Mouse (Mus musculus): Measurements from ENCODE around the gene Tekt2. TPM values are rescaled to one million over a fixed set of nuclear protein-coding genes. Genes with fewer than 3 reads are reported as not detected.

Tekt2 gene
- polyA plus RNA-seq, 1 experiment from 2014 or later = 9.4 TPM

DNA sequence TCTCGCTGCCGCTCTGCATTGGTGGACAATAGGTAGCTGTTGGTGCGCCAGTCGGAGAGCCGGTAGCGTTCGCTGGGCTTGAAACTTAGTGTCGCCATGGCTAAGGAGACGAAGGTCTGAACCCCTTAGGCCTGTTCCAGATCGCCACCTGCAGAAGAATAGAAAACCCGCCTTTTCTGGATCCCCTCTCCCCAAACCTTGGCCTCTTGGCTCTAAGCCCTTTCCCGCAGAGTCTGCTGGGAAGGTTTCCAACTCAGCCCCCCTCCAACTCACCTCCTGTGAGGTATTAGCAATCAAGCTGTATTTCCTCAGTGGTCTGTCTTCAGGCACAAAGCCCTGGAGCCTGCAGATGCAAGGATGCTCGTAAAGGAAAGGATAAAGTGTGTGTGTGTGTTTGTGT, 627 bp downstream of the Tekt2 start:
- Histone ChIP-seq H3K27ac (ENCODE audit: low read depth, low read length) (no peak overlapping the region), H3K27me3 (replicated peaks; ENCODE audit: control insufficient read depth, insufficient read depth, low read length) (no peaks in the 10 kb centered on the region; the same call in 1 of the 2 replicates), H3K4me3 (ENCODE audit: low read depth, low read length) (no peak overlapping the region), H3K9me3 (replicated peaks; ENCODE audit: control insufficient read depth, low read length) (no peaks in the 10 kb centered on the region), H3K4me2 (ENCODE audit: low read length) (peak overlapping the region; percentile 34), H3K36me3 (ENCODE audit: control insufficient read depth, insufficient read depth, low read length) (no peaks in the 10 kb centered on the region), H3K4me1 (ENCODE audit: control insufficient read depth, insufficient read depth, low read length) (0 out of 2 replicates have a peak, but pooled peaks cover 9% of the 10 kb centered on the region), H3K9ac (ENCODE audit: low read length) (peak overlapping the region; percentile 32; the same call in 1 of the 2 replicates)
- DNase-seq (ENCODE audit: low spot score) (peak; percentile 48), ATAC-seq (no peak)
- 16% methylated on average over 13 of the region's 13 CpGs for WGBS

DNA sequence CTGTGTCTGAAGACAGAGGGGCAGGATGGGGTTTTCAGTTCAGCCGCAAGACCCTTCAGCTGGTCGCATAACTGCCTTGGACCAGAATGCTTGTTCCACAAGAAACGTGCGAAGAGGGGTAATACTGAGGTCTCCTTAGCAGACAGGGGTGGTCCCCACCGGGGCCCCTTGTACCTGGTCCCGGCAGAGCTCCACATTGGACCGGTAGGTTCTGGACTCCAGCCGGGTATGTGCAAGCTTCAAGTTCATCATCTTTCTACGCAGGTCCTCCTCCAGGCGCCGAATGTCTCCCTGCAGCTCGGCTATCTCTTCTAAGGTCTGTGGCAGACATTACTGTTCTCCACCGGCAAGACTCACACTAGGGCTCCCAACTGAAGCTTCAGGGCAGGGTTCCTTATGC, 2.8 kb downstream of the Tekt2 start:
- Histone ChIP-seq H3K4me2 (ENCODE audit: low read length) (no peak overlapping the region), H3K9ac (ENCODE audit: low read length) (no peak overlapping the region), H3K27ac (ENCODE audit: low read depth, low read length) (no peak overlapping the region), H3K4me3 (ENCODE audit: low read depth, low read length) (no peak overlapping the region), H3K9me3 (replicated peaks; ENCODE audit: control insufficient read depth, low read length) (no peaks in the 10 kb centered on the region), H3K27me3 (replicated peaks; ENCODE audit: control insufficient read depth, insufficient read depth, low read length) (no peaks in the 10 kb centered on the region; the same call in 1 of the 2 replicates), H3K36me3 (ENCODE audit: control insufficient read depth, insufficient read depth, low read length) (peaks cover 11% of the 10 kb centered on the region), H3K4me1 (ENCODE audit: control insufficient read depth, insufficient read depth, low read length) (0 out of 2 replicates have a peak, but pooled peaks cover 9% of the 10 kb centered on the region)
- DNase-seq (ENCODE audit: low spot score) (no peak), ATAC-seq (no peak)
- WGBS = 96% methylated on average over 13 of the region's 13 CpGs

DNA sequence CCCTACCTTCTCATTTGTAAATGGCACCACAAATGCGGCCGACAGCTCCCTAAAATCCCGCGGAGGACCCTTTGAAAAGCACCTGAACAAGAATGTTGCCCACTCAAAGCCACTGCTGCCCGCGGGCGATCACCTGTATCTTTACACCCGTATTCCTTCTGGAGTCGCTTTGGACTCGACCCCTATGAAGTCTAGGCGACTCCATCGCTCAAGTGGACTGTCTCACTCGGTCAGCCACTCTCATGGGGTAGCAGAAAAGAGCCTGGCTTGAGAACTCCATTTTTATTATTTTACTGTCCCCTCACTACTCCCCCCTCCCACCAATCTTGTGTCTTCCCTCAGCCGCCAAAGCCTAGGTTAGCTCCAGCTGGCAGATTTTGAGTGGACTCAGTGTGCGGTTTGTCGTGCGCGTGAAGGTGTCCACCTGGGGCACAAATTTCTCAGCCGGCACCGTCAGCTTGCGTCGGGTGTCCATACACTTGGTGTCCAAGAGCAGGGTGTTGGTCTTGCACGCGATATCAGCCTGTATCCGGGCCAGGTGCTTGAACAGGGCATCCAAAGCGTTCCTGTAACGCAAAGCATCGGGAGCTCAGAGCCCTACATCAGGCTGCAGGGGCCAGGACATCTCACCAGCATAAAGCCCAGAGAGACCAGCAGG, 3.5 kb downstream of the Tekt2 start:
- H3K4me1 ChIP-seq (ENCODE audit: control insufficient read depth, insufficient read depth, low read length) = 0 out of 2 replicates have a peak, but pooled peaks cover 9% of the 10 kb centered on the region
- peak overlapping the region; percentile 84 for H3K4me3 ChIP-seq (ENCODE audit: low read depth, low read length)
- peaks cover 17% of the 10 kb centered on the region for H3K36me3 ChIP-seq (ENCODE audit: control insufficient read depth, insufficient read depth, low read length)
- WGBS = 58% methylated on average over 28 of the region's 28 CpGs
- no peaks in the 10 kb centered on the region; the same call in 1 of the 2 replicates for H3K27me3 ChIP-seq (replicated peaks; ENCODE audit: control insufficient read depth, insufficient read depth, low read length)
- H3K9ac ChIP-seq (ENCODE audit: low read length) = 0 out of 2 replicates have a peak overlapping the region, but pooled peaks have one; percentile 6
- H3K9me3 ChIP-seq (replicated peaks; ENCODE audit: control insufficient read depth, low read length) = no peaks in the 10 kb centered on the region
- H3K4me2 ChIP-seq (ENCODE audit: low read length) = peak overlapping the region; percentile 95
- no peak overlapping the region for H3K27ac ChIP-seq (ENCODE audit: low read depth, low read length)
- DNase-seq (ENCODE audit: low spot score) = no peak
- ATAC-seq = peak; percentile 48; the same call in 1 of the 2 replicates

DNA sequence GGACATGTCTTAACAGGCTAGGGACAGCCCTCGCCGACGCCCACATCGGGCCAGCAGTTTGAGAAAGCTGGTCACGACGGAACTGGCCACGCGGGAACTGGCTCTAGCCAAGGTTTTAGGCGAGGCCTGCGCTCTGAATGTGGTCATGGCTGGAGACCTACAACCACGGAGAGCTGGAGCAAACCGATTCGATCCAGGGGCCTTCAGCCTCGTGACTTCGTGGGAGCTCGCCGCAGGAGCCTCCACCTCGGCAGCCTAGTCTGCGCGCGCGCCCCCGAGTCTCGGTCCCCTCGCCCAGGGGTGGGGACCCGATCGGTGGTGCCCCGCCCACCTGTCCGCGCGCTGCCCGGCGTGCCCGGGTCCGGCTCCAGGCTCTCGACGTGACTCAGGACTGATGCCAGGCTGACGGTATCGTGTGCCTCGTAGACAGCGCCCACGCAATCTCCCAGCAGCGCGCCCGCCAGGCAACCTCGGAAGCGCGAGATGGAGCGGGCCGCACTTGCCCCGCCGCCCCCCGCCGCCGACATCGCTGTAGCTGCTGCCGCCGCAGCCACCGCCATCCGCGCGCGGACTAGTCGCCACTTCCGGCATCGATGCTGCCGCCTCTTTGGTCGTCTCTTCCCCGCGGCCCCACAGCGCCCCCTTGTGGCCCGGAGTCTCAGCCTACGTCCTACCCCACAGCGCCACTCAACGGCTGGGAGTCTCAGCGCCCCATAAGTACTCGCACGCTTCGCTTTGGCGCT, 4.2 kb downstream of the Tekt2 start, which contains the start of gene Adprhl2:
TSS of gene Adprhl2 (minus strand) at position 593 of the 743 bp plus-strand sequence.
- peak within 1 kb of the TSS; percentile 84 for H3K4me3 ChIP-seq (ENCODE audit: low read depth, low read length)
- H3K4me2 ChIP-seq (ENCODE audit: low read length) = peak within 1 kb of the TSS; percentile 95
- peak; percentile 91 for ATAC-seq
- H3K27me3 ChIP-seq (replicated peaks; ENCODE audit: control insufficient read depth, insufficient read depth, low read length) = no peaks in the 10 kb centered on the region; the same call in 1 of the 2 replicates
- H3K36me3 ChIP-seq (ENCODE audit: control insufficient read depth, insufficient read depth, low read length) = peaks cover 24% of the 10 kb centered on the region
- WGBS = 1% methylated on average over 74 of the region's 80 CpGs
- peak within 1 kb of the TSS; percentile 76 for H3K27ac ChIP-seq (ENCODE audit: low read depth, low read length)
- peak; percentile 97 for DNase-seq (ENCODE audit: low spot score)
- H3K4me1 ChIP-seq (ENCODE audit: control insufficient read depth, insufficient read depth, low read length) = 0 out of 2 replicates have a peak, but pooled peaks cover 9% of the 10 kb centered on the region
- H3K9ac ChIP-seq (ENCODE audit: low read length) = peak within 1 kb of the TSS; percentile 84
- H3K9me3 ChIP-seq (replicated peaks; ENCODE audit: control insufficient read depth, low read length) = no peaks in the 10 kb centered on the region

DNA sequence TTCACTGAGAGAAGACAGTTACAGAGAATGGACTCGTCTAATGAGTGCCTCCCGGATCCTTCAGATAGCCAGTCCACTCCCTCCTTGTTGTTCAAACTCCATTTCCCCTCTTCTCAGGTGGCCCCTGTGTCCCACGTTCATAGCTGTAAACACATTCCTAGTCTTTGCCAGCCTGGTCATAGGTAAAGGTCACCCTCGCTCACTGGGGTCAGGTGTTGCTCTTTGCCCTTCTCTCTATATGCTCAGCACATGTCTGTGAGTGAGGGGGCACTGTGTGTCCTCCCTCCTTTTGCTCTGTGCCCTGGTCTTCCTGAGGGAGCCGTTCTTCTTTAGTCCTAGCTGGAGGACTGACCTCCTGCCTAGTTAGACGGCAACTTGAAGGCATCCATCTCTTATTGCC, 5.7 kb downstream of the Tekt2 start:
- no peak overlapping the region for H3K27ac ChIP-seq (ENCODE audit: low read depth, low read length)
- H3K27me3 ChIP-seq (replicated peaks; ENCODE audit: control insufficient read depth, insufficient read depth, low read length) = no peaks in the 10 kb centered on the region; the same call in 1 of the 2 replicates
- H3K4me2 ChIP-seq (ENCODE audit: low read length) = no peak overlapping the region
- H3K36me3 ChIP-seq (ENCODE audit: control insufficient read depth, insufficient read depth, low read length) = peaks cover 37% of the 10 kb centered on the region
- no peak for ATAC-seq
- 0 out of 2 replicates have a peak, but pooled peaks cover 5% of the 10 kb centered on the region for H3K4me1 ChIP-seq (ENCODE audit: control insufficient read depth, insufficient read depth, low read length)
- 93% methylated on average over 6 of the region's 6 CpGs for WGBS
- no peak for DNase-seq (ENCODE audit: low spot score)
- H3K9ac ChIP-seq (ENCODE audit: low read length) = no peak overlapping the region
- H3K9me3 ChIP-seq (replicated peaks; ENCODE audit: control insufficient read depth, low read length) = no peaks in the 10 kb centered on the region
- no peak overlapping the region for H3K4me3 ChIP-seq (ENCODE audit: low read depth, low read length)

DNA sequence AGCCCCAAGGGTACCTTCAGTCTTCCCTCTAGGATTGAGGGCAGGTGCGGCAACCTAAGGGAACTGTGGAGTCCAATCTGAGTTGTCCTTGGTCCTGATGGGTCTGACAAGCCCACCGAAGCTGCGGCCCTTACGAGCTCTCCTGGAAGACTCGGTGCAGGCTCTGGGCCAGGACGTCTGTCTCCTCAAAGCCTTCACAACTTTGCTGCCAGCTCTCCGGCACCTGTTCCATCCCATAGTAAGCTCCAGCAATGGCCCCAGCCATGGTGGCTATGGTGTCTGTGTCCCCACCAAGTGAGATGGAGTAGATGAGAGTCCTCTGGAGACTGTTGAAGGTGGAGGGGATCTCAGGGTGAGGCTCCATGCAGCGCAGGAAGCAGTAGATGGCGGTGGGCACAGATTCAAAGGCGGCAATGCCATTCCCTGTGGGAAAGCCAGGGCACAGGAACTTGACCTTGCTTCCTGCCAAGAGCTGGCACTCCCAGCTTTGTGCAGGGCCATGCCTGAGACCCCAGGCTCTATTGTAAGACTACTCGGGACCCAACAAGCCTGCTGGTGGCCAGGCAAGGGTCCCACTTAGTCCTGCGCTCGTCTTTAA, 8.9 kb downstream of the Tekt2 start:
- H3K36me3 ChIP-seq (ENCODE audit: control insufficient read depth, insufficient read depth, low read length) = peaks cover 39% of the 10 kb centered on the region
- no peak overlapping the region for H3K27ac ChIP-seq (ENCODE audit: low read depth, low read length)
- ATAC-seq = no peak
- no peaks in the 10 kb centered on the region for H3K9me3 ChIP-seq (replicated peaks; ENCODE audit: control insufficient read depth, low read length)
- 0 out of 2 replicates have a peak, but pooled peaks cover 5% of the 10 kb centered on the region for H3K4me1 ChIP-seq (ENCODE audit: control insufficient read depth, insufficient read depth, low read length)
- DNase-seq (ENCODE audit: low spot score) = no peak
- no peak overlapping the region for H3K9ac ChIP-seq (ENCODE audit: low read length)
- H3K4me3 ChIP-seq (ENCODE audit: low read depth, low read length) = no peak overlapping the region
- 93% methylated on average over 13 of the region's 13 CpGs for WGBS
- H3K27me3 ChIP-seq (replicated peaks; ENCODE audit: control insufficient read depth, insufficient read depth, low read length) = no peaks in the 10 kb centered on the region
- H3K4me2 ChIP-seq (ENCODE audit: low read length) = no peak overlapping the region

DNA sequence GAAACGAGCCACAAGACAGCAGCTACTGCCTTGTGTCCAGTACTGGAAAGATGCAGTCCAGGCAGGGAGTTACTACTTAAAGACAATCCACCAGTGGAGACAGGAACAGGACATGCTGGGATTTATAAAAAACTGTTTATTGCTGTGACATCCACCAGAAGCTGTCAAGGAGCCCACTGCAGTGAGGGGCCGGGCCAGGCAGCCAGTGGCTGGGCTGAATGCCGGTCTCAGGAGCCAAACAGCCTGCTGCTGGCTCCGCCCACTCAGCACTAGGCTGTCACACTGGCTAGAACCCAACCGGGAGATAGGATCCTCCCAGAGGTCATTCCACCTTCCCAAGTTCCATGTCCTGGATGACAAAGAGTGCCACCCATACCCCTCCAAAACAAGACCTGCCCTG, 9.6 kb downstream of the Tekt2 start:
- WGBS = 41% methylated on average over 5 of the region's 5 CpGs
- Histone ChIP-seq H3K9me3 (replicated peaks; ENCODE audit: control insufficient read depth, low read length) (no peaks in the 10 kb centered on the region), H3K4me3 (ENCODE audit: low read depth, low read length) (no peak overlapping the region), H3K36me3 (ENCODE audit: control insufficient read depth, insufficient read depth, low read length) (peaks cover 39% of the 10 kb centered on the region), H3K27me3 (replicated peaks; ENCODE audit: control insufficient read depth, insufficient read depth, low read length) (no peaks in the 10 kb centered on the region), H3K4me2 (ENCODE audit: low read length) (no peak overlapping the region), H3K27ac (ENCODE audit: low read depth, low read length) (no peak overlapping the region), H3K9ac (ENCODE audit: low read length) (no peak overlapping the region), H3K4me1 (ENCODE audit: control insufficient read depth, insufficient read depth, low read length) (0 out of 2 replicates have a peak, but pooled peaks cover 5% of the 10 kb centered on the region)
- DNase-seq (ENCODE audit: low spot score) (no peak), ATAC-seq (no peak)

DNA sequence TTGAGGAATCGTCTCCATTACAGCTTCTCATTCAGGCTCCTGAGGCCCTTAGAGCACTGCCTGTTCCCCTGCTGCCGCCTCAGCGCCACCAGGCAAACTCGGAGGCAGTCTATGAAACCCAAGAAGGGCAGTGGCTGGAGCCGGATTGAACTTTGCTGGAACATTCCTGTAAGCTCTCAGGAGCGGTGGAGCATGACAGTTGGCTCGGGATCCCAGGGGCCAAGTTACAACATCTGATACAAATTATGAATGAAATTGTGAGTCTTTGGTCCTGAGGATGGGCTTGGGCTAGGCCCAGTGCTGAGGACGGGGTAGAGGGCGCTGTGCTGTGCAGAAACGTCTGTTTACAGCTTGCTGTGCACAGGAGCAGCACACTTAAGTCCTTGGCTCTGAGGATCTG, 11.1 kb downstream of the Tekt2 start:
- WGBS = 56% methylated on average over 10 of the region's 10 CpGs
- Histone ChIP-seq H3K27ac (ENCODE audit: low read depth, low read length) (no peak overlapping the region), H3K9me3 (replicated peaks; ENCODE audit: control insufficient read depth, low read length) (no peaks in the 10 kb centered on the region), H3K9ac (ENCODE audit: low read length) (no peak overlapping the region), H3K4me1 (ENCODE audit: control insufficient read depth, insufficient read depth, low read length) (no peaks in the 10 kb centered on the region), H3K36me3 (ENCODE audit: control insufficient read depth, insufficient read depth, low read length) (peaks cover 39% of the 10 kb centered on the region), H3K4me2 (ENCODE audit: low read length) (no peak overlapping the region), H3K27me3 (replicated peaks; ENCODE audit: control insufficient read depth, insufficient read depth, low read length) (no peaks in the 10 kb centered on the region), H3K4me3 (ENCODE audit: low read depth, low read length) (no peak overlapping the region)
- no peak for DNase-seq (ENCODE audit: low spot score)
- no peak for ATAC-seq

Measured in forebrain, embryonic 14.5 days (tissue).